Mouse (Mus musculus) cortical plate, adult 2 months (tissue): ENCODE measurements around the gene Grap.

Experiments used
- CTCF ChIP-seq: fragments of 200-500 bp; IDR thresholded peaks from 2 replicates; pipeline ENCODE4 v1.5.1; 2011; ENCODE audit warnings: mild to moderate bottlenecking, control low read depth, low read length; ENCODE audit not compliant: insufficient read depth; ENCODE audit errors: extremely low read depth
- POLR2A ChIP-seq: fragments of 200-500 bp; IDR thresholded peaks from 2 replicates; pipeline ENCODE4 v1.6.1; 2011; ENCODE audit warnings: mild to moderate bottlenecking, low read length, control low read depth; ENCODE audit not compliant: insufficient read depth; ENCODE audit errors: extremely low read depth

- TF ChIP-seq POLR2A (no peak), CTCF (no peak)
Measured at GRCm38 (mm10) chr11:61616523-61617292, 36.4 kb upstream of the Grap start.
